Comparison of ENCODE assay signal across 9 mouse cellular contexts in genomic region chr19:8567104-8567880, GRCm38 (mm10). TPM values are rescaled to one million over a fixed set of nuclear protein-coding genes. Genes with fewer than 3 reads are reported as not detected.
DNase-seq lines count a peak whose midpoint lies in the region; ATAC-seq and TF ChIP-seq lines count a peak whose summit lies in the region.
"Had no signal": no experiment of that assay in that cellular context is flagged by ENCODE, and none has a peak within 500 bp of the region (broad histone marks: within the 10 kb centered on the region; RNA-seq: fewer than 3 reads in every experiment).

No protein-coding gene starts in this region.

- no peak overlapping the region for H3K4me3 ChIP-seq in liver, embryonic 11.5 days (ENCODE audit: low read depth, low read length)
- no peak overlapping the region for H3K4me3 ChIP-seq in cortical plate, adult 2 months (ENCODE audit: insufficient read depth, low read length)
- H3K4me3 ChIP-seq in intestine, embryonic 15.5 days (replicated peaks), result no peak overlapping the region
- H3K4me3 ChIP-seq: stomach, embryonic 15.5 days had no signal

- H3K27me3 ChIP-seq in liver, embryonic 11.5 days (replicated peaks; ENCODE audit: control insufficient read depth, insufficient read depth, low read length), result no peaks in the 10 kb centered on the region
- no peaks in the 10 kb centered on the region for H3K27me3 ChIP-seq in intestine, embryonic 15.5 days (replicated peaks)
- H3K27me3 ChIP-seq: stomach, embryonic 15.5 days had no signal

- no peak for TF ChIP-seq POLR2A in cortical plate, adult 2 months (IDR thresholded peaks at IDR 0.05; ENCODE audit: extremely low read depth, insufficient read depth, low read length)

- no peaks in the 10 kb centered on the region for H3K4me1 ChIP-seq in liver, embryonic 11.5 days (replicated peaks; ENCODE audit: control insufficient read depth, insufficient read depth, low read length)
- peaks cover 2% of the 10 kb centered on the region for H3K4me1 ChIP-seq in cortical plate, adult 2 months (ENCODE audit: control insufficient read depth, insufficient read depth, low read length)
- no peaks in the 10 kb centered on the region for H3K4me1 ChIP-seq in intestine, embryonic 15.5 days (replicated peaks)

- DNase-seq in CD4-positive, CD25-positive, alpha-beta regulatory T cell, adult 2 months (ENCODE audit: low read depth, low spot score), result peak; percentile 29
- DNase-seq in liver, result peak; percentile 32
- DNase-seq in liver, embryonic 11.5 days (ENCODE audit: low spot score), result no peak
- peak; percentile 58 for DNase-seq in lung, postnatal 36 days
- peak; percentile 43 for DNase-seq in thymus, postnatal 36 days

- no peak overlapping the region for H3K9ac ChIP-seq in liver, embryonic 11.5 days (ENCODE audit: low read depth, low read length)
- H3K9ac ChIP-seq in intestine, embryonic 15.5 days, result no peak overlapping the region
- H3K9ac ChIP-seq: stomach, embryonic 15.5 days had no signal

- peak; percentile 45; the same call in 1 of the 2 replicates for TF ChIP-seq CTCF in cortical plate, adult 2 months (IDR thresholded peaks at IDR 0.05; ENCODE audit: extremely low read depth, insufficient read depth, low read length)

- H3K36me3 ChIP-seq in liver, embryonic 11.5 days (ENCODE audit: control insufficient read depth, insufficient read depth, low read length), result no peaks in the 10 kb centered on the region
- H3K36me3 ChIP-seq in intestine, embryonic 15.5 days, result no peaks in the 10 kb centered on the region
- H3K36me3 ChIP-seq: stomach, embryonic 15.5 days had no signal

- H3K4me2 ChIP-seq in liver, embryonic 11.5 days, result no peak overlapping the region
- H3K4me2 ChIP-seq in intestine, embryonic 15.5 days (replicated peaks), result no peak overlapping the region
- H3K4me2 ChIP-seq: stomach, embryonic 15.5 days had no signal

- no peak overlapping the region for H3K27ac ChIP-seq in liver, embryonic 11.5 days (ENCODE audit: low read depth, low read length)
- no peak overlapping the region for H3K27ac ChIP-seq in cortical plate, adult 2 months (ENCODE audit: insufficient read depth, low read length)
- H3K27ac ChIP-seq in intestine, embryonic 15.5 days, result no peak overlapping the region
- H3K27ac ChIP-seq: stomach, embryonic 15.5 days had no signal

- ATAC-seq in CD4-positive, CD25-positive, alpha-beta regulatory T cell, adult 4 months, result no peak
- ATAC-seq in liver, embryonic 11.5 days (replicated peaks; ENCODE audit: low FRiP score), result no peak
- peak; percentile 42 for ATAC-seq in intestine, embryonic 15.5 days

- no peaks in the 10 kb centered on the region for H3K9me3 ChIP-seq in liver, embryonic 11.5 days (ENCODE audit: control insufficient read depth, low read length)
- H3K9me3 ChIP-seq in intestine, embryonic 15.5 days, result no peaks in the 10 kb centered on the region
- H3K9me3 ChIP-seq: stomach, embryonic 15.5 days had no signal

- WGBS in liver, embryonic 11.5 days, result 48% methylated on average over 13 of the region's 13 CpGs
- WGBS in intestine, embryonic 15.5 days, result 41% methylated on average over 13 of the region's 13 CpGs

RNA-seq across cellular contexts. Expression of gene Slc22a8, which starts 23.8 kb away (rescaled TPM):
- under 1 TPM in 1 of 2 experiments, not detected in 1; 0.12 TPM for polyA plus RNA-seq in CD4-positive, CD25-positive, alpha-beta regulatory T cell, adult 4 months (2017; shearing (Covaris generic))
- 2.0 and 2.9 TPM in 2 replicates for polyA plus RNA-seq in liver, embryonic 11.5 days (2014; fragmentation: Nextera tagmentation; extraction: Ambion mirVana)
- 23.4 and 23.9 TPM in 2 replicates for polyA plus RNA-seq in cortical plate, adult 2 months (2012; rRNA removed)
- polyA plus RNA-seq in intestine, embryonic 15.5 days (2015; fragmentation: Nextera tagmentation; extraction: Ambion mirVana), result 0.05 TPM in 1 of 2 replicates, not detected in the other

RNA-seq across cellular contexts. Expression of gene Slc22a6, which starts 50.5 kb away (rescaled TPM):
- not detected for polyA plus RNA-seq in CD4-positive, CD25-positive, alpha-beta regulatory T cell, adult 4 months (2017; shearing (Covaris generic))
- polyA plus RNA-seq in liver, embryonic 11.5 days (2014; fragmentation: Nextera tagmentation; extraction: Ambion mirVana), result not detected in 2 replicates
- 5.9 and 6.5 TPM in 2 replicates for polyA plus RNA-seq in cortical plate, adult 2 months (2012; rRNA removed)
- 0.05 TPM in 1 of 2 replicates, not detected in the other for polyA plus RNA-seq in intestine, embryonic 15.5 days (2015; fragmentation: Nextera tagmentation; extraction: Ambion mirVana)
- polyA plus RNA-seq: stomach, embryonic 15.5 days had no signal
